Mouse (Mus musculus) erythroblast, embryonic 14.5 days (primary cell): Measurements from ENCODE around the gene Aldh16a1.

Experiments
- GATA1 ChIP-seq: IDR thresholded peaks from 2 replicates; pipeline ENCODE4 v1.6.1; 2012; ENCODE audit warnings: low read length, inconsistent platforms, mixed read lengths
- TAL1 ChIP-seq: IDR thresholded peaks from 3 replicates; pipeline ENCODE4 v1.6.1; 2012; ENCODE audit warnings: low read length, inconsistent platforms, mixed read lengths

- no peak for TF ChIP-seq GATA1
- no peak for TF ChIP-seq TAL1
Observed at GRCm38 (mm10) chr7:45144368-45145174, 9.8 kb downstream of the Aldh16a1 start.
